Mouse (Mus musculus): ENCODE data around the gene Zmpste24.

GRCm38 (mm10) chr4:121109126-121109525 is 11.1 kb upstream of the Zmpste24 start, which contains the start of gene Tmco2:
- TF ChIP-seq GATA1 (IDR thresholded peaks at IDR 0.05; ENCODE audit: borderline replicate concordance, low read length) (no peak), FLI1 (IDR thresholded peaks at IDR 0.05; ENCODE audit: low read length) (no peak)
